Mouse (Mus musculus) left cerebral cortex, postnatal 25 days (tissue): ENCODE results near the gene Srp72. TPM values are rescaled to one million over a fixed set of nuclear protein-coding genes. Genes with fewer than 3 reads are reported as not detected.
"Not testable (repeated sequence)": the region's sequence is repeated elsewhere in the genome, so short reads cannot be mapped to it uniquely, and the experiment has no call there.

Source experiments
- DNase-seq, 2 experiments: peaks; one replicate each; pipeline ENCODE4 v3.0.0; 2022; ENCODE audit warnings: low spot score in 2 of 2, mixed read lengths in 1 of 2
- intact Hi-C: fragments of 180-260 bp; cut with DNase I; formaldehyde crosslinking; loops from one replicate; pipeline ENCODE4 v1.15.1; 2025
- total RNA-seq, 2 experiments: library from RNA; stranded (reverse); gene quantifications; 2 replicates each; pipeline ENCODE4 v1.2.3; 2021

Srp72 gene
- total RNA-seq, 2 experiments from 2014 or later: 107 TPM

- no peak for DNase-seq
- intact Hi-C loops: no loop called here
Measured at GRCm38 (mm10) chr5:76959587-76959986, 14.9 kb upstream of the Srp72 start.

GRCm38 (mm10) chr5:76962545-76962944 lies 11.9 kb upstream of the Srp72 start:
- intact Hi-C loops: no loop called here
- no peak for DNase-seq

- intact Hi-C loops: no loop called here
- no peak for DNase-seq
Measured at GRCm38 (mm10) chr5:76964651-76965050, 9.8 kb upstream of the Srp72 start.

- intact Hi-C loops: no loop called here
Measured at GRCm38 (mm10) chr5:76969250-76969649, 5.2 kb upstream of the Srp72 start.

GRCm38 (mm10) chr5:76971115-76971514 lies 3.4 kb upstream of the Srp72 start:
- DNase-seq, intact Hi-C loops: not testable (repeated sequence)

More at GRCm38 (mm10) chr5:76969250-76969649, 5.2 kb upstream of the Srp72 start:
- DNase-seq: no peak

GRCm38 (mm10) chr5:76973488-76973887 lies 995 bp upstream of the Srp72 start:
- DNase-seq: no peak
- intact Hi-C loops: no loop called here

GRCm38 (mm10) chr5:76974207-76974553 lies 303 bp upstream of the Srp72 start:
- intact Hi-C loops: loop anchor here (2.0 kb wide), 1 partner anchor 69 kb away; the partner anchor contains the start of gene Aasdh

GRCm38 (mm10) chr5:76975736-76976135 lies 1.3 kb downstream of the Srp72 start:
- intact Hi-C loops: loop anchor here (2.0 kb wide), 1 partner anchor 71 kb away; the partner anchor contains the start of gene Aasdh
- no peak for DNase-seq

More at GRCm38 (mm10) chr5:76974207-76974553, 303 bp upstream of the Srp72 start:
- no peak for DNase-seq

GRCm38 (mm10) chr5:76984015-76984414 lies 9.5 kb downstream of the Srp72 start:
- intact Hi-C loops: loop anchor here (10.0 kb wide), 1 partner anchor 341 kb away; no protein-coding TSS in a partner anchor
- DNase-seq: no peak

- intact Hi-C loops: no loop called here
Measured at GRCm38 (mm10) chr5:76990789-76991188, 16.3 kb downstream of the Srp72 start.

GRCm38 (mm10) chr5:76993174-76993814 lies 18.8 kb downstream of the Srp72 start:
- intact Hi-C loops: no loop called here
- DNase-seq: no peak

More at GRCm38 (mm10) chr5:76990789-76991188, 16.3 kb downstream of the Srp72 start:
- DNase-seq: no peak

- DNase-seq: peak; percentile 35 to 62
- intact Hi-C loops: loop anchor here (1.0 to 5.0 kb wide), 4 partner anchors 64 to 231 kb away; no protein-coding TSS in a partner anchor
Measured at GRCm38 (mm10) chr5:76998416-76998815, 23.9 kb downstream of the Srp72 start.

GRCm38 (mm10) chr5:77001192-77001591 lies 26.7 kb downstream of the Srp72 start:
- intact Hi-C loops: no loop called here

GRCm38 (mm10) chr5:77004051-77004821 lies 29.8 kb downstream of the Srp72 start, which contains the start of gene Arl9:
Arl9 (plus strand) TSS chr5:77004055.
- intact Hi-C loops: no loop called here
- no peak for DNase-seq

More at GRCm38 (mm10) chr5:77001192-77001591, 26.7 kb downstream of the Srp72 start:
- no peak for DNase-seq

GRCm38 (mm10) chr5:77010352-77010751 lies 35.9 kb downstream of the Srp72 start:
- intact Hi-C loops: no loop called here
- no peak for DNase-seq

GRCm38 (mm10) chr5:77011082-77011481 lies 36.6 kb downstream of the Srp72 start:
- DNase-seq: no peak
- intact Hi-C loops: no loop called here

GRCm38 (mm10) chr5:77013171-77013570 lies 38.7 kb downstream of the Srp72 start:
- DNase-seq: no peak
- intact Hi-C loops: no loop called here

- intact Hi-C loops: no loop called here
- peak; percentile 74 to 76 for DNase-seq
Measured at GRCm38 (mm10) chr5:77015544-77016482, 41.3 kb downstream of the Srp72 start, which contains the start of gene Thegl. Thegl (plus strand) TSS chr5:77016023.

- intact Hi-C loops: no loop called here
- no peak for DNase-seq
Measured at GRCm38 (mm10) chr5:77028034-77028433, 53.6 kb downstream of the Srp72 start.
